Mouse (Mus musculus) neutrophil, adult 59 days (primary cell): ENCODE data around the gene Smarcb1. TPM values are rescaled to one million over a fixed set of nuclear protein-coding genes. Genes with fewer than 3 reads are reported as not detected.

Source experiments
- total RNA-seq, 2 experiments: library from RNA; stranded (reverse); gene quantifications; 1 replicate in 1 of 2; 2 replicates in 1 of 2; pipeline ENCODE4 v1.2.4; 2023

The Smarcb1 gene
- total RNA-seq, result 10 to 100 TPM; 32.6 to 36.4 TPM

DNA sequence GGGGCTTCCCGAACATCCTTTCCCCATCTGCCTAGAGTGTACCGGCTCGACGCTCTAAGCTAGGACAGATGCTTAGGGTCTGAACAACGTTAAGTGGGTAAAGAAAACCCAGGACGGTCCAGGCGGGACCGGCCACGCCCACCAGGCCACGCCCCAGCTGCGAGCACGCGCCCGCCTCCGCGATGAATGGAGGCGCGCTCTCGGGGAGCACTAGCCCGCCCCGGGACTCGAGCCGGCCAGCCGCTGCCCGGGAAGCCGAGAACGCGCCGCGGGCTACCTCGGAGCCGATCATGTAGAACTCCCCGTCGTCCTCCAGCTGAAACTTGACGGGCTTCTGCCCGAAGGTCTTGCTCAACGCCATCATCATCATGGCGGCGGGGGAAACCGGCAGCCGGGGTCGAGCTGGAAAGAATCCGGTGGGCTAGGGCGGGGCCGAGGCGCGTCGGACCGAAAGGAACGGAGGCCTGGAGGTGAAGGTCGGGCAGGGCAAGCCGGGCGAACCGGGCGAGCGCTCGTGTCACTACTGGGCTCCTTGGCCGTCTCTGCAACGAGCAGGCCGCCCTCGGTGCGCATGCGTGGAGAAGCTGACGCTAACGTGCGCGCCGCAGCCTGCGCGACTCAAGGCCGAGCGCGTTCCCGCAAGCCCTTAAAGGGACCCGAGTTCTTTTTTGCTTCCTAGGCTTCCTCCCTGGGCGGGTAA lies at the start of gene Smarcb1:
Gene Smarcb1, minus strand, starts transcription at position 592 of the 700 bp plus-strand sequence.

DNA sequence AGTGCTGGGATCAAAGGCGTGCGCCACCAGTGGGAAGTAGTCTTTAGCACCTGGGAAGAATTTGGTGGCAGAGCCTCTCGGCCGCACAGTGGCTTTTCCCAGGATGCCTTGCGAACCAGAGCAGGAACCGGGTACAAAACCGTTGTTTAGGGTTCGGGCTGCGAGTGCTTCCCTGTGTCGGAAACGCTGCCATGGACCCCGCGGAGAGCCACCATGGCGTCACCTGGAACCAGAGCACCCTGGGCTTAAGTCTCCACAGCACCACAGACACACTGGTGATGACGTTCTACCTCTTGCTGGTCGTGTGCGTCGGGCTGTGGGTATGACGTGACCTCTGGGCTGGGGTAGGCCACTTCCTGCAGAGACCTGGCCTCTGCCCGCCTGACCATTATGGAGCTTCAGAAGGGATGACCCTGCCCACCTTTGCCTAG lies 33.0 kb upstream of the Smarcb1 start, which contains the start of gene Gm5134:
Gene Gm5134, plus strand, starts transcription at position 134 of the 431 bp plus-strand sequence.

DNA sequence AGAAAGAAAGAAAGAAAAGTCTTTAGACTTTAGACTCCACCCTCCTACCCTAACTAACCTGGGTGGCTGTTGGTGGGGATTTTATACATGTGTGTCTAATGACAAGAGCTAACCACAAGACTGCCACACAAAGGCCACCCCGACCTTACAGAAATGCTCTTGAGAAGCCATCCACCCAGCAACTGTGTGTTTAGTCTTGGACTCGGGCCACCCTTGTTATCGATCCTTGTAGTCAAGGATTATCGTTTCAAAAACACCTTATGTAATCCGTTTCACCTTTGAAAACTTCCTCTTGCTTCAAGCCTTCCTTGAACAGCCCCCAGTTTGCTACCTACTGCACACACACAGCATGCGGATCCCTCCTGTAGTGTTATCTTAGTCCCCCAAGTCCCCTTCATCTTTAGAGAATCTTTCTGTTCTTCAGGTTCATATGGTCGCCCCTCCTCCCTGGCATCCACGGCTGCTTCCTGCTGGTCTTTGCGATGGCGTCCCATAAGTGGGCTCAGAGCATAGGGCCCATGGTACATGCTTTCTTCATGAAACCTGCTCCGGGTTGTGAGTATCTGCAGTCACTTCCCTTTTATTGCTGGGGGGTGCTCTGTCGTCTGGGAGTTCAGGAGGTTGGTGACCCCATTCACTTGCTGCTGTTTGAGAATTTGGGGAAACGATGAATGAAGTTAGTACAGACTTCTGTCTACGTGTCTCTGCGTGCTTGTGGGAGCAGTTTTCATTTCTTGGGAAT lies 21.5 kb upstream of the Smarcb1 start, which contains the start of gene Vpreb3:
Gene Vpreb3, plus strand, starts transcription at position 322 of the 742 bp plus-strand sequence.

DNA sequence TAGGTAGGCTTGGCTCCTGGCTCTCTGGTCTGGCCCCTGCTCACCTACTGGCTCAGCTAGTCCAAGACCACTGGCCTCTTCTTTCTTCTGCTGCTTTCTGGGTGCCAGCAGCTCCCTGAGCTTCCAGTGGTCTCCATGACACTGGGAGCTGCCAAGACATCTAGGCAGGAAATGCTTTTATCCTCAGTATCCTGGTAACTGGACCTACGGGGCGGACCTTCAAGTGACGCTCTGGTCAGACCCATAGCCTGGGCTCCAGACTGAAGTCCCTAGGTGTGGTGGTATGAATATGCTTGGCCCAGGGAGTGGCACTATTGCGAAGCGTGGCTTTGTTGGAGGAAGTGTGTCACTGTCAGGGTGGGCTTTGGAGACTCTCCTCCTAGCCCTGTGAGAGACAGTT lies 19.1 kb upstream of the Smarcb1 start, which contains the start of gene Gm867:
Gene Gm867, minus strand, starts transcription at position 153 of the 400 bp plus-strand sequence.

DNA sequence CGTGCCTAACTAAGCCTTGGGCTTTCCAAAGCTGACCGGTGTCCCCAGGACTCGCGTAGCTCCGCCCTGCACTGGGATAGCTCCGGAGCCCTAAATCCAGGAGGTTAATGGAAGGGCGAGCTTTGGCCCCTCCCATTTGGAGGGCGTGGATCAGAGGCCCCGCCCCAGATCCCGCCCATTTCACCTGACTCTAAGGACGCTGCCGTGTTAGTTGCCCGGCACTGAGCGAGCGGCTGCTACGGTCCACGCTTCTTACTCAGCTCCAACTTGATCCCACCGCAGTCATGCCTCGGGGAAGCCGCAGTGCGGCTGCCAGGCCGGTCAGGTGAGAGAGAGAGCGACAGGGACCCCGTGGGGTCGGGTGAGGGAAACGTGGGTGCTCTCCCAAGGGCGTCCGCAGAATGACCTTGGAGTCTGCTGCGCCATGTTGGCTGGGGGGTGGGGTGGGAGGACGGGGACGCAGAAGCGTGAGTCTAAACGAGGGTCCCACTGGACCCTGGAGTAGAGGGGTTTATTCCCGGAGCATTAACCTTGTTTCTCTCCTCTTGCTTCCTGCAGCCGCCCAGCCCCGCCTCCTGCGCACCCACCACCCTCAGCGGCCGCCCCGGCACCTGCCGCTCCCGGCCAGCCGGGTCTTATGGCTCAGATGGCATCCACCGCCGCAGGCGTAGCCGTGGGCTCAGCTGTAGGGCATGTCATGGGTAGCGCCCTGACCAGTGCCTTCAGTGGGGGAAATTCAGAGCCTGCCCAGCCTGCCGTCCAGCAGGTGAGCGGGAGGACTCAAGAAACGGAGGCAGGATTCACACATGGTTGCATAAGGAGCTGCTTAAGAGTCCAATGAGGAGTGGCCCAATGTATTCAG lies 14.5 kb upstream of the Smarcb1 start, which contains the start of gene Mmp11:
Gene Mmp11, minus strand, starts transcription at position 817 of the 862 bp plus-strand sequence.

DNA sequence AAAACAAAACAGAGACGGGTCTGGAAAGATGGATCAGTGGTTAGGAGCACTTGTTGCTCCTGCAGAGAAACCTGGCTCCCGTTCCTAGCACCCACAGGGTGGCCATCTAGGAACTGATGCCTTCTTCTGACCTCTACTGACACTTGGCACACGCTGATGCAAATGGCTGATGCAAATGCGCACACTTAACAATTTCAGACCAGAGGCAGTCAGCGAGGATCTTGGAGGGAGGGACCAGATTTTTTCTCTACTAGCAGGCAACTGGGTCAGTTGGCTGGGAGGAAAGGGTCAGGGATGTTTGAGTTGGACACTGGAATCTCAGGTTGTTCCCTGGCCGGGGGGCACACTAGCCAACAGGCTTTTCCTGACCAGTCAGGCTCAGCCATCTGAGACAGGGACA lies 11.5 kb upstream of the Smarcb1 start, which contains the start of gene Chchd10:
Gene Chchd10, plus strand, starts transcription at position 240 of the 400 bp plus-strand sequence.

DNA sequence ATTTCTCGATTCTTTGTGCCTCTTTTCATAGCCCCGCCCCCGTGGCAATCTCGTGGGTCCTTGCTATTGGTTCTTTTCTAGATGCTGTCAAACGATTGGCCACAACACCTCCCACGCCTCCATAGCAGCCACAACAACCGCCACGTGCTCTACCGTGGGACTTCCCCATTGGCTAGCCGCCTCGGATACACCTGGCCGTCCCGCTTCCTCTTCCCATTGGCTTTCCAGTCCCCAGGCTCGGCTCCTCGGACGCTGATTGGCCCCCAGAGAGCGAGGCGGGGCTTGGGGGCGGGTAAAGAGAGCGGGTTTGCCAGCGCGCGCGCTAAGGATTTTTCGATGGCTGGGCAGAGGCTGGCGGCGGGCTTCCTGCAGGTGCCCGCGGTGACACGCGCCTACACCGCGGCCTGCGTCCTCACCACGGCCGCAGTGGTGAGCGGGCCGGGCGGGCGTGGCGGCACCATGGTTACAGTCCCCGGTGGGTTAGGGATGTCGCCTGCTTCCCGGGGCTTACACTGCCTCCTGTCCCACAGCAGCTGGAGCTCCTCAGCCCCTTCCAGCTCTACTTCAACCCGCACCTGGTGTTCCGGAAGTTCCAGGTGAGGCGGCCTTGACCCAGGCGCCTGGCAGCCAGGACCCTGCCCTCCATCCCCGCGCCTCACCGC lies 28.2 kb downstream of the Smarcb1 start, which contains the start of gene Derl3:
Gene Derl3, plus strand, starts transcription at position 325 of the 662 bp plus-strand sequence.

DNA sequence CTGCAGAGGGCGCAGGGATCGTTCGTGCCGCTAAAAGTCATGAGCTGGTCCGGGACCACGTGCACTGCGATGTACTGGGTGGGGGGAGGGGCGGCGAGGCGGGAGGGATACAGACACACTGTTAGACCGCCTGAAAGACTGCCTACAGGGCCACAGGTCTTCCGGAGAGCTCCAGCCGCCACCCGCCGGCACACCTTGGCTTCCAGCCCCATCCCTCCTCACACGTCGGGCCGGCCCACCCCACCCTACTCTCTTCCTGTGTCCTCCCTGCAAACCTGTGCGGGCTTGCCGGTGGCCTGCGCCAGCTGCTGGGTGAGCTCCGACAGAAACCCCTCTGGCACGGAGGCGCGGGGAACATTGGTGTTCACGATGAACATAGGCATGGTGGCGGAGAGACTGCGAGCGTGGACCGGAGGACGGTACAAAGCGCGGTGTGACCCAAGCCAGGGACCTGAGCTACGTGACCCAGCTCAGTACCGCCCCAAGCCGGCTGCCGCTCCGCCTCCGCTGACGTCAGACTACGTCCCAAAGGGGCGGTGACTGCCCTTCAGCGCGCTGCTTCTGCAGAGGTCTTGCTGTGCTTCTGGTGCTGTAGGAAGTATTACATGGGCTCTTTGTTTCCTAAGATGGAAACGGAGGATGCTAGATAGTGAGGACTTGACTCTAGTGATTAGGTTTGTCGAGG lies 61.5 kb downstream of the Smarcb1 start, which contains the start of gene Mif:
Gene Mif, minus strand, starts transcription at position 455 of the 685 bp plus-strand sequence.

Other genes with a start within 250 kb of the Smarcb1 start
- gene Cabin1, start 157.3 kb downstream of the Smarcb1 start, total RNA-seq, result 10 to 100 TPM; 64.4 to 64.5 TPM
- gene Ddt, start 148.2 kb downstream of the Smarcb1 start, total RNA-seq, result 10 to 100 TPM in 1 of 2 experiments, 1 to 10 TPM in 1; 9.8 to 11.7 TPM
- not detected for gene Gm20441, start 140.7 kb downstream of the Smarcb1 start, total RNA-seq
- 1 to 10 TPM; 3.4 to 3.5 TPM for gene Gstt3, start 140.2 kb downstream of the Smarcb1 start, total RNA-seq
- 1 to 10 TPM in 1 of 2 experiments, not detected in 1; 2.6 TPM for gene Gstt1, start 123.0 kb downstream of the Smarcb1 start, total RNA-seq
- not detected for gene Gstt4, start 99.1 kb downstream of the Smarcb1 start, total RNA-seq
- gene Gstt2, start 84.2 kb downstream of the Smarcb1 start, total RNA-seq, result 1 to 10 TPM; 5.0 to 6.8 TPM
- 10 to 100 TPM; 66.0 to 70.6 TPM for gene Mif, start 61.4 kb downstream of the Smarcb1 start, total RNA-seq
- 1 to 10 TPM in 1 of 2 experiments, under 1 TPM in 1; 0.60 to 3.3 TPM for gene Derl3, start 28.2 kb downstream of the Smarcb1 start, total RNA-seq
- 10 to 100 TPM in 1 of 2 experiments, 1 to 10 TPM in 1; 6.7 to 10.1 TPM for gene Chchd10, start 11.5 kb upstream of the Smarcb1 start, total RNA-seq
- under 1 TPM in 1 of 2 experiments, not detected in 1; 0.60 TPM for gene Mmp11, start 14.9 kb upstream of the Smarcb1 start, total RNA-seq
- gene Gm867, start 19.1 kb upstream of the Smarcb1 start, total RNA-seq, result under 1 TPM in 1 of 2 experiments, not detected in 1; 0.53 TPM
- gene Vpreb3, start 21.4 kb upstream of the Smarcb1 start, total RNA-seq, result 10 to 100 TPM in 1 of 2 experiments, 1 to 10 TPM in 1; 5.8 to 12.6 TPM
- under 1 TPM in 1 of 2 experiments, not detected in 1; 0.18 TPM for gene Gm5134, start 32.9 kb upstream of the Smarcb1 start, total RNA-seq
- 1 to 10 TPM; 4.6 to 5.2 TPM for gene Zfp280b, start 111.0 kb upstream of the Smarcb1 start, total RNA-seq
- gene Slc5a4b, start 189.3 kb upstream of the Smarcb1 start, total RNA-seq, result not detected
- gene Slc5a4a, start 225.8 kb upstream of the Smarcb1 start, total RNA-seq, result not detected